Mouse (Mus musculus): Measurements from ENCODE around the gene Sclt1. TPM values are rescaled to one million over a fixed set of nuclear protein-coding genes. Genes with fewer than 3 reads are reported as not detected.

Gene Sclt1
- polyA plus RNA-seq, 1 experiment from 2014 or later: 26.5 TPM

- peak overlapping the region; percentile 47 for H3K4me2 ChIP-seq
- WGBS: 45% methylated on average over 8 of the region's 8 CpGs
- H3K27ac ChIP-seq: peak overlapping the region; percentile 89
- H3K36me3 ChIP-seq: no peaks in the 10 kb centered on the region
- ATAC-seq (replicated peaks; ENCODE audit: low FRiP score): peak; percentile 78
- no peak overlapping the region for H3K9ac ChIP-seq
- 0 out of 2 replicates have a peak overlapping the region, but pooled peaks have one; percentile 12 for H3K4me3 ChIP-seq (replicated peaks)
- no peaks in the 10 kb centered on the region for H3K27me3 ChIP-seq
- peaks cover 71% of the 10 kb centered on the region for H3K4me1 ChIP-seq
- H3K9me3 ChIP-seq (replicated peaks): no peaks in the 10 kb centered on the region
These were observed 160.9 kb downstream of the Sclt1 start for GRCm38 (mm10) chr3:41581436-41581835.

GRCm38 (mm10) chr3:41580401-41581323 lies 161.7 kb downstream of the Sclt1 start:
- ATAC-seq (replicated peaks; ENCODE audit: low FRiP score): peak; percentile 59
- Histone ChIP-seq H3K27me3 (no peaks in the 10 kb centered on the region), H3K36me3 (no peaks in the 10 kb centered on the region), H3K4me1 (peaks cover 79% of the 10 kb centered on the region), H3K9ac (no peak overlapping the region), H3K9me3 (replicated peaks) (no peaks in the 10 kb centered on the region), H3K4me3 (replicated peaks) (0 out of 2 replicates have a peak overlapping the region, but pooled peaks have one; percentile 12), H3K27ac (peak overlapping the region; percentile 89), H3K4me2 (peak overlapping the region; percentile 47)
- WGBS: 44% methylated on average over 14 of the region's 14 CpGs

DNA sequence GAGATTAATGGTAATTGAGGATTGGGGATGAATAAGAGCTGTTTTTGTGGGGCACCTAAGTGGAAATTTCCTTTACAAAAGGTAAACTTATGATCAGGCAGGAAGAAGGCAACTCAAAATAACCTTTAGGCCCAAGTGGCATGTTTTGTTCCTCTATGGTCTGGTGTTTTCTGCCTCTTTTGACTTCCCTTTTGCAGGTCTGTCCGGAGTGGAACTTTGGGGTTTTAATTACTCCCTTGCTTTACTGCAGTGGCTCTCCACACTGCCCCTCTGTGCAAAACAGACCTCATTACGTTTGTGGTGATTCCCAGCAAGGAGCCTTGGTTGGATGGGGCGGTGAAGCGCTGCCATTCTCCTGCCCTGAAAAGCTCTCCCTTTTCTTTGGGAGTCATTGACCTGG lies 162.4 kb downstream of the Sclt1 start:
- no peaks in the 10 kb centered on the region for H3K27me3 ChIP-seq

GRCm38 (mm10) chr3:41577240-41577639 lies 165.1 kb downstream of the Sclt1 start:
- Histone ChIP-seq H3K4me1 (peaks cover 91% of the 10 kb centered on the region), H3K27ac (no peak overlapping the region), H3K9me3 (replicated peaks) (no peaks in the 10 kb centered on the region), H3K27me3 (no peaks in the 10 kb centered on the region), H3K9ac (no peak overlapping the region), H3K4me3 (replicated peaks) (no peak overlapping the region), H3K36me3 (no peaks in the 10 kb centered on the region), H3K4me2 (no peak overlapping the region)
- WGBS: 74% methylated on average over 2 of the region's 2 CpGs
- no peak for ATAC-seq (replicated peaks; ENCODE audit: low FRiP score)

More for the DNA sequence above, 162.4 kb downstream of the Sclt1 start:
- H3K9me3 ChIP-seq (replicated peaks): no peaks in the 10 kb centered on the region
- H3K36me3 ChIP-seq: no peaks in the 10 kb centered on the region
- no peak overlapping the region for H3K4me2 ChIP-seq
- no peak for ATAC-seq (replicated peaks; ENCODE audit: low FRiP score)
- peak overlapping the region; percentile 89 for H3K27ac ChIP-seq
- no peak overlapping the region for H3K4me3 ChIP-seq (replicated peaks)
- H3K9ac ChIP-seq: no peak overlapping the region
- 45% methylated on average over 4 of the region's 4 CpGs for WGBS
- H3K4me1 ChIP-seq: peaks cover 87% of the 10 kb centered on the region

Other genes with a start within 250 kb of the Sclt1 start
- gene Jade1, start 186.8 kb downstream of the Sclt1 start, polyA plus RNA-seq (2015; fragmentation: Nextera tagmentation; extraction: Ambion mirVana): 22.1 and 22.8 TPM in 2 replicates
- 17.8 and 19.5 TPM in 2 replicates for gene D3Ertd751e, start 97 bp upstream of the Sclt1 start, polyA plus RNA-seq (2015; fragmentation: Nextera tagmentation; extraction: Ambion mirVana)